8 mouse cellular contexts compared by ENCODE assay signal in the genomic region with DNA sequence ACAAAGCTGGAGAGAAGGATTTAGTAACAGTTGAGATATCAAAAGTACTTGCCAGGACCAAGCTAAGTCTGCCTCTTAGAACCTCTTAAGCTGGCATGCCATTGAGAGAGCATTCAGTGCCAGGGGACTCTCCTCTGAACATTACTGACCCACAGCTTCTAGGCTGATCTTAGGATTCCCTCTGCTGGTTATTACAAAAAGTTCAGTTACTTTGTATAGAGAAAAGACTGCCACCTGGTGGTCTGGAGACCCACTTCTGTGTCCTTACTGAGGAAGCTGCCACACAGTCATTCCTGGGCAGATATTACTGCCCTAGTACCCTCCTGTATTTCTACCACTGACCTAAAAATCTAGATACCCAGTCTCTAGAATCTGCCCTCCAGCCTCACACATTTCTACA.
A peak's percentile ranks its signal among the peaks of the same experiment; 100 is the strongest.
DNase-seq lines count a peak whose midpoint lies in the region; ATAC-seq and TF ChIP-seq lines count a peak whose summit lies in the region.

No protein-coding gene starts in this region.

- 0 out of 2 replicates have a peak, but pooled peaks cover 7% of the 10 kb centered on the region for H3K4me1 ChIP-seq in hindbrain, embryonic 13.5 days (replicated peaks)
- H3K4me1 ChIP-seq in lung, postnatal 0 days (ENCODE audit: insufficient read depth, low read depth, low read length), result no peaks in the 10 kb centered on the region

- no peak overlapping the region for H3K9ac ChIP-seq in hindbrain, embryonic 13.5 days
- H3K9ac ChIP-seq in lung, postnatal 0 days (replicated peaks; ENCODE audit: low read depth), result no peak overlapping the region

- H3K27me3 ChIP-seq in hindbrain, embryonic 13.5 days, result no peaks in the 10 kb centered on the region
- no peaks in the 10 kb centered on the region for H3K27me3 ChIP-seq in lung, postnatal 0 days (replicated peaks; ENCODE audit: insufficient read depth, low read length)

- H3K9me3 ChIP-seq in hindbrain, embryonic 13.5 days, result no peaks in the 10 kb centered on the region
- H3K9me3 ChIP-seq in lung, postnatal 0 days (ENCODE audit: low read length), result no peaks in the 10 kb centered on the region

- no peak overlapping the region for H3K27ac ChIP-seq in hindbrain, embryonic 13.5 days
- H3K27ac ChIP-seq in lung, postnatal 0 days (ENCODE audit: low read length), result no peak overlapping the region

- H3K36me3 ChIP-seq in hindbrain, embryonic 13.5 days, result peaks cover 86% of the 10 kb centered on the region
- peaks cover 9% of the 10 kb centered on the region; the same call in 1 of the 2 replicates for H3K36me3 ChIP-seq in lung, postnatal 0 days (ENCODE audit: insufficient read depth, low read length)

- peak; percentile 85 for TF ChIP-seq EP300 in lung, postnatal 0 days (IDR thresholded peaks at IDR 0.05)

- TF ChIP-seq CTCF in lung, postnatal 0 days (IDR thresholded peaks at IDR 0.05), result peak; percentile 97

- peak; percentile 60 for ATAC-seq in hindbrain, embryonic 13.5 days (ENCODE audit: low FRiP score)
- ATAC-seq in lung, postnatal 0 days, result peak; percentile 93

- peak; percentile 92 for DNase-seq in NIH3T3 (ENCODE audit: low read depth)
- DNase-seq in cerebellum, adult 8-10 months, result peak; percentile 83
- DNase-seq in frontal cortex, postnatal 10 days (ENCODE audit: low spot score in 2 of 2), result peak; percentile 49 to 65
- DNase-seq in layer of hippocampus, adult 9-11 months, result peak; percentile 80
- peak; percentile 98 for DNase-seq in lung, postnatal 0 days (ENCODE audit: low spot score)
- peak; percentile 49 for DNase-seq in ovary, postnatal 36 days (ENCODE audit: low spot score)
- DNase-seq in thymus, postnatal 25 days, result peak; percentile 74

- H3K4me2 ChIP-seq in hindbrain, embryonic 13.5 days, result no peak overlapping the region
- H3K4me2 ChIP-seq in lung, postnatal 0 days (replicated peaks; ENCODE audit: low read depth, low read length), result no peak overlapping the region

- H3K4me3 ChIP-seq in hindbrain, embryonic 13.5 days, result no peak overlapping the region
- no peak overlapping the region for H3K4me3 ChIP-seq in lung, postnatal 0 days (ENCODE audit: low read depth, low read length)
